Mouse (Mus musculus) erythroblast, embryonic 14.5 days (primary cell): ENCODE results near the gene Ube2e2.

ENCODE experiments used
- GATA1 ChIP-seq: IDR thresholded peaks from 2 replicates; pipeline ENCODE4 v1.6.1; 2012; ENCODE audit warnings: low read length, inconsistent platforms, mixed read lengths
- TAL1 ChIP-seq: IDR thresholded peaks from 3 replicates; pipeline ENCODE4 v1.6.1; 2012; ENCODE audit warnings: low read length, inconsistent platforms, mixed read lengths

DNA sequence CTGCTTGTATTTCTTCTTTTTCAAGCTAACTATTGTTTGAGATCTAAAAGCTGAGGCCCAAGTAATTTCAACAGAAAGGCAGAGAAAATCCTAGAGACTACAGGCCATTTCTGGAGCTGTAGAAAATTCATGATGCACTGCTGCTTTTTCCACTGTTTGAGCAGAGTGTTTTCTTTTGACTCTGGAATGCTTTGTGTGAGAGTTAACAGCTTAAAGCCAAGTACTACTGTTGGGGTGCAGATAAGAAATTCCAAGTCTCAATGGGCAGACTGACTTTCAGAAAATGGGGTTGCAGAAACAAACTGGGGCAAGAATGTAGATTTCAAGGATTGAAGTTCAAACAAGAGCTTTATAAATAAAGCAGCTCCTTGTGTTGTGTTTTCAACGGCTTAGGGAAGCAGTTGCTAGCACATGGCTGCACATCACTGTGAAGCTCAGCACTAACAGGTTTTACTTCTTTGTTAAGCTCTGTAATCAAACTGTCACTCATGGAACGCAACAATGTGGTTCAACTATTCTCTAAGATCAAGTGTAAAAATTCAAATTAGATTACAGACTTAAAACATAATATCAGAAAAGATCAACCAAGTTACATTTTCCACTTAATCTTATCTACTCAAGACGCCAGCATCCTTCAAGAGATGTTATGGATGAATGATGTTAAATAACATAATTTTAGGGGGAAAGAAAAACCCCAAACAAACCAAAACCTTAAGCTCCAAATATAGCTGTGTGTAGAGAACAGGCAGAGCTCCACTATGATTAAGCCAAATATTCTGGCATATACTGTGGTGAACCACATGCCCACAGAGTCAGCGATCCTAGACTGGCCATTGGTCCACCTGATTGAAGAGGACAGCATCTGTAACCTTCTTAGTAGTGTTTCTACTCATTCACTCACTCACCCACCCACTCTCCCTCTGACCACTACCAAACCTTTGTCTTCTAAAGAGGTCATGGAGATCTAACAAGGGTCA is 236.0 kb downstream of the Ube2e2 start:
- TF ChIP-seq GATA1 (no peak), TAL1 (no peak)
